Mouse (Mus musculus) midbrain, embryonic 12.5 days (tissue): ENCODE measurements around the gene Usp49. TPM values are rescaled to one million over a fixed set of nuclear protein-coding genes. Genes with fewer than 3 reads are reported as not detected.

Source experiments
- ATAC-seq: fragments of 200-750 bp; cut with Nextera tagmentation; 2 replicates; pipeline ENCODE4 v1.8.0; 2017; ENCODE audit warnings: low read depth, moderate TSS enrichment, moderate library complexity; ENCODE audit not compliant: low FRiP score
- H3K27ac ChIP-seq: fragments of 300-500 bp; sonication (generic); replicated peaks from 2 replicates; pipeline ENCODE4 v1.5.1; 2016; ENCODE audit warnings: mild to moderate bottlenecking
- H3K27me3 ChIP-seq: fragments of 300-500 bp; sonication (generic); 2 replicates; pipeline ENCODE4 v1.6.1; 2016; ENCODE audit warnings: mild to moderate bottlenecking
- H3K36me3 ChIP-seq: fragments of 300-500 bp; sonication (generic); 2 replicates; pipeline ENCODE4 v1.6.1; 2016
- H3K4me1 ChIP-seq: fragments of 300-500 bp; sonication (generic); 2 replicates; pipeline ENCODE4 v1.6.1; 2016
- H3K4me2 ChIP-seq: fragments of 300-500 bp; sonication (generic); replicated peaks from 2 replicates; pipeline ENCODE4 v1.6.1; 2016; ENCODE audit warnings: mild to moderate bottlenecking, moderate library complexity
- H3K4me3 ChIP-seq: fragments of 300-500 bp; sonication (generic); 2 replicates; pipeline ENCODE4 v1.5.1; 2016; ENCODE audit warnings: mild to moderate bottlenecking
- H3K9ac ChIP-seq: fragments of 300-500 bp; sonication (generic); replicated peaks from 2 replicates; pipeline ENCODE4 v1.6.1; 2016; ENCODE audit warnings: mild to moderate bottlenecking, moderate library complexity
- H3K9me3 ChIP-seq: fragments of 300-500 bp; sonication (generic); 2 replicates; pipeline ENCODE4 v1.6.1; 2016; ENCODE audit warnings: mild to moderate bottlenecking
- WGBS: fragments of 180-500 bp; shearing (Covaris S2); methylation state at CpG from one replicate; pipeline ENCODE4 v1.1.7; 2016; 5-methylcytosine and 5-hydroxymethylcytosine counted together
- polyA plus RNA-seq: library from polyadenylated mRNA; unstranded; fragments of >200 nt; fragmentation: Nextera tagmentation; extraction: Ambion mirVana; gene quantifications from 2 replicates; pipeline ENCODE4 v1.2.1, GENCODE M21; 2016

Usp49 gene
- polyA plus RNA-seq: 10.5 and 11.9 TPM in 2 replicates

DNA sequence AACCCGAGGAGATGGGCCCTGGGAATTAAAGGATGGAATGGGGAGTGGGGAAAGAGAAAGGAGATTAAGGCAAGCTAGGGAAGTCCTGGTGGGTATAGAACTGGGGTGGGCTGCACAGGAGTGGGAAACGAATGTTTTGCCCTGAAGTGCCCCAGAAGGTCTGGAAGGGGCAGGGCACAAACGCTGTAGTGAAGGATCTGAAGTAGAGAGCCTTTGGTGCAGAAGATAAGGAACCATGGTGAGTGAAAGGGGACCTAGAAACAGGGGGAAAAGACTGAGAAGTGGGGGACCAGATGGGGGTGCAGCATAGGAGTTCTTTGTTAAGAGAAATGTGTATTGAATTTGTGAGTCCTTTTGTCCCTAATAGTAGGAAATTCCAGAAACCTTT lies at the start of gene Usp49:
Gene Usp49, plus strand, starts transcription at position 13 of the 388 bp plus-strand sequence.
- Histone ChIP-seq H3K9ac (peak within 1 kb of the TSS; percentile 83), H3K4me2 (peak within 1 kb of the TSS; percentile 75), H3K4me1 (peaks cover 33% of the 10 kb centered on the region), H3K36me3 (peaks cover 13% of the 10 kb centered on the region), H3K4me3 (peak within 1 kb of the TSS; percentile 79), H3K27ac (peak within 1 kb of the TSS; percentile 94), H3K9me3 (no peaks in the 10 kb centered on the region), H3K27me3 (no peaks in the 10 kb centered on the region)
- WGBS: 0% methylated on average over 3 of the region's 3 CpGs
- no peak for ATAC-seq

DNA sequence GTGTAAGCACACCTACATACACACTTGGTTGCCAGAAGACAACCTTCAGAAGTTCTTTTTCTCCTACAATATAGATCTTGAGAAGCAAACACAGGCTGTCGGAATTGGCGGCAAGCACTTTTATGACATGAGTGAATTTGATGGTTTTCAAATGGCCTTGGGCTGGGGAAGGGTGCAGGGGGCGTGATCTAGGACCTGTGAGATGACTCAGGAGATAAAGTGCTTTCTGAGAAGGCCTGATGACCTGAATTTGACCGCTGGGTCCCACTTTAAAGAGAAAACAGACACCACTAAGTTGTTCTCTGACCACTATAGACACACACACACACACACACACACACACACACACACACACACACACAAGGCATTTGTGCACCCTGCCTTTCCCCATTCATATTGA lies 49.5 kb upstream of the Usp49 start:
- no peak overlapping the region for H3K27ac ChIP-seq
- H3K9ac ChIP-seq: no peak overlapping the region
- no peak overlapping the region for H3K4me2 ChIP-seq
- no peak for ATAC-seq
- no peaks in the 10 kb centered on the region for H3K27me3 ChIP-seq
- no peaks in the 10 kb centered on the region for H3K4me1 ChIP-seq
- H3K9me3 ChIP-seq: no peaks in the 10 kb centered on the region
- H3K36me3 ChIP-seq: no peaks in the 10 kb centered on the region
- no peak overlapping the region for H3K4me3 ChIP-seq
- WGBS: 89% methylated on average over 4 of the region's 4 CpGs

DNA sequence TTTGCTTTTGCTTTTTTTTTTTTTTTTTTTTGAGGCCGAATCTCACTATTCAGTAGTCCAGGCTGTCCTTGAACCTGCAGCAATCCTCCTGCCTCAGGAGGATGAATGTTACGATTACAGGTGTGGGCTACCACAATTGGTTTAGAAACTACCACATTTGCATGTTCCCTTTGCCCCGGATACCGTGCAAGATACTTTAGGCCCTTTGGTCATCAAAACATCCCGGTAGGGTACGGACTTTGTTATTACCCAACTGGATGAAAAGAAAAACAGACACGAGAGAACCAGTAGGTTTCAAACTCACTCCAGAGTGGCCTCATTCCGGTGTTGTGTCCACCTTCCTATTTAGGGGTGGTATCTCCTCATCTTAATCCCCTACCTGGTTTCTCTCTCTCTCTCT lies 42.0 kb upstream of the Usp49 start:
- no peaks in the 10 kb centered on the region for H3K27me3 ChIP-seq
- ATAC-seq: no peak
- H3K9ac ChIP-seq: no peak overlapping the region
- no peak overlapping the region for H3K27ac ChIP-seq
- H3K4me1 ChIP-seq: peaks cover 5% of the 10 kb centered on the region
- WGBS: 82% methylated on average over 8 of the region's 8 CpGs
- no peaks in the 10 kb centered on the region for H3K36me3 ChIP-seq
- H3K9me3 ChIP-seq: no peaks in the 10 kb centered on the region
- H3K4me2 ChIP-seq: no peak overlapping the region
- H3K4me3 ChIP-seq: no peak overlapping the region

DNA sequence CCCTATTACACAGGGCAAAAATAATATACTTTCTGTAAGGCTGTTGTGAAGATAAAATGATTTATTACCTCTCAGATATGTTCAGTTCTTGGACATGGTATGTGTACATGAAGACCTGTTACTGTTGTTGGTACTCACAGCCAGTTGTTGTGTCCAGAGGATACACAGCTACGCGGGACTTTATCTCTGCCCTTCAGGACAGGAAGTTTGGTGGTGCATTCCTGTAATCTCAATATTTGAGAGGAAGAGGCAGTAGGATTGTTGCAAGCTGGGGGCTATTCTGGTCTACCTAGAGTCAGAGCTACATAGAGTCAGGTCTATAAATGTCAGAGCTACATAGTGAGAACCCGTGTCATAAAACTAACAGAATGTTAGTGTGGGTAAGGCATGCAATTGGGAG lies 39.4 kb upstream of the Usp49 start:
- Histone ChIP-seq H3K4me2 (no peak overlapping the region), H3K36me3 (no peaks in the 10 kb centered on the region), H3K4me1 (peaks cover 28% of the 10 kb centered on the region), H3K9me3 (no peaks in the 10 kb centered on the region), H3K4me3 (no peak overlapping the region), H3K27me3 (no peaks in the 10 kb centered on the region), H3K27ac (no peak overlapping the region), H3K9ac (no peak overlapping the region)
- no peak for ATAC-seq
- 88% methylated on average over 3 of the region's 3 CpGs for WGBS

GRCm38 (mm10) chr17:47593215-47593853 lies 37.2 kb upstream of the Usp49 start:
- H3K36me3 ChIP-seq: 0 out of 2 replicates have a peak, but pooled peaks cover 3% of the 10 kb centered on the region
- H3K9me3 ChIP-seq: no peaks in the 10 kb centered on the region
- H3K4me2 ChIP-seq: peak overlapping the region; percentile 95
- peak overlapping the region; percentile 75 for H3K4me3 ChIP-seq
- H3K27ac ChIP-seq: peak overlapping the region; percentile 93
- peaks cover 48% of the 10 kb centered on the region for H3K4me1 ChIP-seq
- no peaks in the 10 kb centered on the region for H3K27me3 ChIP-seq
- under 1% methylated on average over 59 of the region's 63 CpGs for WGBS
- H3K9ac ChIP-seq: peak overlapping the region; percentile 79
- peak; percentile 77 for ATAC-seq

DNA sequence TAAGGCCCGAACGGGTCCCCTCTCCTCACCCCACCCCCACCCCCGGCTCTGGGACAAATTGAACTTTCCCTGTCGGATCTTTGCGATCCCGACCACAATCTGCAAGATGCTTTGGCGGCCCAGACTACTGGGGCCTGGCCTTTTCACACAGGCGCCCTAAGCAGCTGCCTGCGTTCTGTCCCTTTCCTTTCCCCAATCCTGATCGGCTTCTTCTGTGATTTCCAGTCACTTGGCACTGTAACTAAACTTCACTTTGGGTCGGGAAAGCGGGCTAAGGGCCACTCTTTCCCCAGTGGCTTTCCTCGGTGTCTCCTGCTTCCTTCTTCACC lies 36.7 kb upstream of the Usp49 start:
- H3K27me3 ChIP-seq: no peaks in the 10 kb centered on the region
- no peaks in the 10 kb centered on the region for H3K9me3 ChIP-seq
- peak overlapping the region; percentile 93 for H3K27ac ChIP-seq
- peaks cover 49% of the 10 kb centered on the region for H3K4me1 ChIP-seq
- peak overlapping the region; percentile 95 for H3K4me2 ChIP-seq
- peak overlapping the region; percentile 75 for H3K4me3 ChIP-seq
- no peak for ATAC-seq
- H3K36me3 ChIP-seq: peaks cover 8% of the 10 kb centered on the region; the same call in 1 of the 2 replicates
- 0% methylated on average over 13 of the region's 13 CpGs for WGBS
- H3K9ac ChIP-seq: peak overlapping the region; percentile 79

DNA sequence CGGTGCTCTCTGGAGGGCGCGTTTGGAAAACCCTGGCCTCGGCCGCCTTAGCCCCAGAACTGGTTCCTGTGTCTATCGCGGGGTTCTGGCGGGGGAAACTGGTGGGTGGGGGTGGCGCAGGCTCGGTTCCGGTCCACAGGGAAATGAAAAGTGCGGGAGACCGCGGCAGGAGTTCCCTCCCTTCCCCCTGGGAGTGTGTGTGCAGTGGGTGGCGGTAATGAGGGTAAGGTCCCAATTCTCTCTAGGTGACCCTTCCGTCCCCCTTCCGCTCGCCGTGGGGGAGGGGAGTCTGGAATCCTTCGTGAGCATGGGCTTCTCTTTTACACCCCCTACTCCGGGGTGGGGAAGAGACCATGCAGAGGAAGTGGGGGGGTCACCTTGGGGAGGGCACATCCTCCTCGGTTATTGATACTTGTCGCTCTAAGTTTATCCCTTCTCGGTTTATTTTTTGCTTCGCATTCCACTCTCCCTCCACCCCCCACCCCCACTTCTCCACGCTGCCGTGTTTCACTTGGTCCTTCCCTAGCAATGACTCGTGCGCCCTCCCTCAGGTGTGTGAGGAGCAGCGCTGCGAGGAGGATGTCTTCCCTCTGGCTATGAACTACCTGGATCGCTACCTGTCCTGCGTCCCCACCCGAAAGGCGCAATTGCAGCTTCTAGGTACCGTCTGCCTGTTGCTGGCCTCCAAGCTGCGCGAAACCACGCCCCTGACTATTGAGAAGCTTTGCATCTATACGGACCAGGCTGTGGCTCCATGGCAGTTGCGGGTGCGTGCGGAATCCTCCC lies 36.1 kb upstream of the Usp49 start:
- Histone ChIP-seq H3K9ac (peak overlapping the region; percentile 79), H3K4me1 (peaks cover 49% of the 10 kb centered on the region), H3K9me3 (no peaks in the 10 kb centered on the region), H3K27ac (peak overlapping the region; percentile 93), H3K36me3 (peaks cover 13% of the 10 kb centered on the region; the same call in 1 of the 2 replicates), H3K27me3 (no peaks in the 10 kb centered on the region), H3K4me2 (peak overlapping the region; percentile 95), H3K4me3 (peak overlapping the region; percentile 75)
- no peak for ATAC-seq
- WGBS: under 1% methylated on average over 43 of the region's 43 CpGs

GRCm38 (mm10) chr17:47594969-47595247 lies 35.6 kb upstream of the Usp49 start:
- Histone ChIP-seq H3K27me3 (no peaks in the 10 kb centered on the region), H3K9me3 (no peaks in the 10 kb centered on the region), H3K4me3 (peak overlapping the region; percentile 75), H3K4me2 (peak overlapping the region; percentile 95), H3K9ac (peak overlapping the region; percentile 79), H3K4me1 (peaks cover 49% of the 10 kb centered on the region), H3K36me3 (peaks cover 19% of the 10 kb centered on the region), H3K27ac (peak overlapping the region; percentile 93)
- no peak for ATAC-seq
- WGBS: 0% methylated on average over 9 of the region's 9 CpGs

DNA sequence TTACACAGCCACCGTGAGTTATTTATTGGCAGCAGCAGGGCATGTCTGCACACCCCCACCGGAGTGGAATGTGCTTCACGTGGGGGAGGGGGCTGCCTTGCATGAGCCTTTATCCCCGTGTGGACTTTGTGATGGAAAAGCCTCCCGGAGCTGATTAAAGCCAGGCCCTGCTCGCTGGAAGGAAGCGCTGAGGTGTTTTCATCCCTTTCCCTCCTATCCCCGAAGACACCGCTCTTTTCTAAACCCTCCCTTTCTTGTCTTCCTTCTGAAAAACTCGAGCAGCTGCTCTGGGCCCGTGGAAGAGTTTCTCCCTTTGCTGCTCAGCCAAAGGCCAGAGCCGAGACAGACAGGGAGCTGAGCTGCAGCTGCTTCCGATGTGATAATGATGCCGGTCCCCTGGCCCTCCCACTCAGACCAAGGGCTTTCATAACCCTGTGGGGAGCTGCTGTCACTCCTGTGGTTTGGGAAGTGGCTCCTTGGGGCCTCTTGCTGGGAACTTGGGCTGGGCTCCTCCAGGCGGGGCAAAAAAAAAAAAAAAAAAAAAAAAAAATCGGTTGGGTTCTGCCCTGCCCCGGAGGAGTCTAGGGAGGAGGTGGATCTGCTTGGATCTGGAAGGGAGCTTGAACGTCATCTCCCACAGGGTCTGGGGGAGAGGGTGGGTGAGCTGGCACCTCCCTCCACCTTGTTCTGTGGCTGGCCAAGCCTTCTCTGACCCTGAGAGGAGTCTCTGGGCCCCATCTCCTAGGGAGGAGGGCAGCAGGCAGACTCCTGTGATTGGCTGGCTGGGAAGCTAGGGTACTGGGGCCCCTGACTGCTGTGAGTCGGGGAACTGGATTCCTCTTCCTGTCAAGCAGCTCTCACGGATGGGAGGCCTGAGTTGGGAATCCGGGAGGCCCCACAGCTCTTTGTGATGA lies 35.0 kb upstream of the Usp49 start:
- no peaks in the 10 kb centered on the region for H3K27me3 ChIP-seq
- H3K9ac ChIP-seq: peak overlapping the region; percentile 79
- peaks cover 25% of the 10 kb centered on the region for H3K36me3 ChIP-seq
- no peaks in the 10 kb centered on the region for H3K9me3 ChIP-seq
- H3K4me2 ChIP-seq: peak overlapping the region; percentile 95
- peak; percentile 69 for ATAC-seq
- peak overlapping the region; percentile 75 for H3K4me3 ChIP-seq
- peak overlapping the region; percentile 93 for H3K27ac ChIP-seq
- WGBS: 0% methylated on average over 21 of the region's 21 CpGs
- peaks cover 49% of the 10 kb centered on the region for H3K4me1 ChIP-seq

GRCm38 (mm10) chr17:47596162-47596838 lies 34.2 kb upstream of the Usp49 start:
- Histone ChIP-seq H3K4me1 (peaks cover 49% of the 10 kb centered on the region), H3K27me3 (no peaks in the 10 kb centered on the region), H3K27ac (peak overlapping the region; percentile 93), H3K9ac (peak overlapping the region; percentile 45), H3K36me3 (peaks cover 33% of the 10 kb centered on the region), H3K4me3 (peak overlapping the region; percentile 75), H3K4me2 (peak overlapping the region; percentile 95), H3K9me3 (no peaks in the 10 kb centered on the region)
- WGBS: 17% methylated on average over 6 of the region's 6 CpGs
- ATAC-seq: no peak; the same call in 1 of the 2 replicates

- Histone ChIP-seq H3K4me2 (peak overlapping the region; percentile 95), H3K9me3 (no peaks in the 10 kb centered on the region), H3K27ac (peak overlapping the region; percentile 93), H3K4me3 (no peak overlapping the region), H3K4me1 (peaks cover 49% of the 10 kb centered on the region), H3K36me3 (peaks cover 38% of the 10 kb centered on the region), H3K27me3 (no peaks in the 10 kb centered on the region), H3K9ac (peak overlapping the region; percentile 45)
- 44% methylated on average over 5 of the region's 5 CpGs for WGBS
- no peak for ATAC-seq
Observed at GRCm38 (mm10) chr17:47596839-47597164, 33.7 kb upstream of the Usp49 start.
